Mouse (Mus musculus) cerebellum, adult 9-11 months (tissue): Measurements from ENCODE around the gene Ugt1a10.

Source experiments
- DNase-seq: peaks from one replicate; pipeline ENCODE4 v3.0.0; 2022

Gene Ugt1a10

DNA sequence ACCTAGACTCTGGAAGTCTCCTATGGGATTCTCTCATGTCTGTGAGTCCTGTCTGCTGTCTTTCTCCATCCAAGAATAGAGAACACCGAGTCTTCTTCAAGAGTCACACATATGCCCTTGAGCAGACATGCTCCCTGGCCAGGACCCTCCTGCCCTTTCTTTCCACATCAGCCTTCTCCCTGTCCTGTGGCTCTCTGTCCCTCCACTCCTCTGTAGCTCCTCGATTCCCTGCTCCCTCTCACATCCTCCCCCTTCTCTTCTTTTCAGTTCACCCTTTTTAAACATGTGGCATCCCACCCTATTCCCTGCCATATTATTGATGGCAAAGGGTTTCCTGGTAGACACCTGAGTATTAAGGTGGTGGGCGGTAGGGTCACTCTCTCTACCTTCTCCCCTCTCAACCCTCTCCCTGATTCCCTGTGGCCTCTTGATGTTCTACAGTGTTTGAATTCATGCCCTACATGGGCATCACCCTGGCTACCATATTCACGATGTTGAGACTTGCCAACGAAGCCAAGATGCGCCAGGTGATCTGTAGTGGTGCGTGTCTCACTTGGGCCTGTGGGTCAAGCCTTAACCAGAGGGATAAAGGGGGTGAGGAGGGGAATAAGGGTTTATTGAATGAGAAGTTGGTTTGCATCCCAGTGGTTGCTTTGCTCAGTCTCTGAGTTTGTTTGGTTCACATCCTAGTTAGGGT, 176.8 kb downstream of the Ugt1a10 start:
- DNase-seq: no peak

GRCm38 (mm10) chr1:88232664-88233380, 177.6 kb downstream of the Ugt1a10 start:
- no peak for DNase-seq

DNA sequence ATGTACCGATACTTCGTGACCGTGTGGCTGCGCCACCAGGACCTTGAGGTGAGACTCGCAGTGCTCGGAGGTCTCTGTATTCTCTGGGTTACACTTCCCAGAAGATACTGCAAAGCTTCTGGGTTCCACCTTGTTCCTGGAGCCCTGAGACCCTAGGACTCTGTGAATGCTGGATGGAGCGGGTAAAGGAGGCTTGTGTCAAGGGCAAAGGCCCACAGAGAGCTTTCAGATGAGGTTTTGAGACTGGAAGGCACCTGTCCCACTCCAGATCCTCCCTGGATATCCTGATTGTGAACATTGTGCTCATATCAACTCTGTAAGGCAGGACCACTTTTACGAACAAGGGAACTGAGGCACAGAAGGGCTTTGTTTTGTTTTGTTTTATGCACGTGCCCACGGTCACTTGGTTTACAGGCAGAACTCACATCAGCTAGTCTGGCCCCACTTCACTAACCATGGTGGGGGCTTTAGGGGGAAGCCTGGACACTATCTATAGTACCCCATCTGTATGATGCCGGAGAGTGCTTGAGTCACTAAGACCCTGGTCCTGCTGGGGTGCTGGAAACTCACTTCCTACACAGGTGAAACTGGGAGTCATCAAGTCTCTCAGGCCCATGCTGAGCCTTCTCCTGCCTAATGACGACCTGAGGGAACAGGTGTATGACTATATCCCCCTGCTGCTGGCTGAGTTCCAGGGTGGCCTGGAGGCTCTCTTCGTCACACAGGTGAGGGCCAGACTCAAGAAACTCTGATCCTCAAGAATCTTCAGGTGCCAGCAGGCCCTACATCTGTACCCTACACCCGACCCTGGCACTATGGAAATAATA, 178.4 kb downstream of the Ugt1a10 start:
- no peak for DNase-seq

DNA sequence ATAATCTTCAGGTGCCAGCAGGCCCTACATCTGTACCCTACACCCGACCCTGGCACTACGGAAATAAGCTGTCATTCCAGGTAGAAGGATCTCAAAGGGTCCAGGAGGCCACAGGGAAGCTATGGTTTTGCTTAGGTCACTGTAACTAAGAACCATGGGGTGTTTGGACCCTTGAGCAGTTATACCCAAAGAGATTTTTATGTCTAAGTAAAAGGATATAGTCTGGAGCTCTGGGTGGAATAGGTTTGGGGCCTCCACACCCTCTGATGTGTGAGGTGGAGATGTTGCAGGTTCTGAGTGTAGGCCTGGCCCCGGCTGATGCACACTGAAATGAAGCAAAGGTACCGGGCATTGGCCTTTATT, 179.0 kb downstream of the Ugt1a10 start:
- DNase-seq: no peak

DNA sequence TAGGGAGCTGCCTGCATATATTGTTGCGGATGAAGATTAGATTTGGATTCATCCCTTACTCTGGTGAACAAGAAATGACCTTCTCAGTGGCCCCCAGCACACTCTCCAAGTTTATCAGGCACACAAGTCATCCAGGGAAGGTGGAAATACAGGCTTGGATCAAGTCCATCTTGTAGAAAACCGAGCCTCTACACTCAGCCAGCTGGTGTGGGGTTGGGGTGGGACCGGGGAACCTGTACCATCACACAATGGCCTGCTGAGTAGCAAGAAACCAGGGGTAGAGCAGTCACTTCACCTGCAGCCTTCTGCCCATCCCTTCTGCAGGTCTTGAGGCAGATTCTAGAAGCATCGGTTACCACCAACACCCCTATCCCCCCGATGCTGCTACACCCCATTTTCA, 179.5 kb downstream of the Ugt1a10 start:
- no peak for DNase-seq

DNA sequence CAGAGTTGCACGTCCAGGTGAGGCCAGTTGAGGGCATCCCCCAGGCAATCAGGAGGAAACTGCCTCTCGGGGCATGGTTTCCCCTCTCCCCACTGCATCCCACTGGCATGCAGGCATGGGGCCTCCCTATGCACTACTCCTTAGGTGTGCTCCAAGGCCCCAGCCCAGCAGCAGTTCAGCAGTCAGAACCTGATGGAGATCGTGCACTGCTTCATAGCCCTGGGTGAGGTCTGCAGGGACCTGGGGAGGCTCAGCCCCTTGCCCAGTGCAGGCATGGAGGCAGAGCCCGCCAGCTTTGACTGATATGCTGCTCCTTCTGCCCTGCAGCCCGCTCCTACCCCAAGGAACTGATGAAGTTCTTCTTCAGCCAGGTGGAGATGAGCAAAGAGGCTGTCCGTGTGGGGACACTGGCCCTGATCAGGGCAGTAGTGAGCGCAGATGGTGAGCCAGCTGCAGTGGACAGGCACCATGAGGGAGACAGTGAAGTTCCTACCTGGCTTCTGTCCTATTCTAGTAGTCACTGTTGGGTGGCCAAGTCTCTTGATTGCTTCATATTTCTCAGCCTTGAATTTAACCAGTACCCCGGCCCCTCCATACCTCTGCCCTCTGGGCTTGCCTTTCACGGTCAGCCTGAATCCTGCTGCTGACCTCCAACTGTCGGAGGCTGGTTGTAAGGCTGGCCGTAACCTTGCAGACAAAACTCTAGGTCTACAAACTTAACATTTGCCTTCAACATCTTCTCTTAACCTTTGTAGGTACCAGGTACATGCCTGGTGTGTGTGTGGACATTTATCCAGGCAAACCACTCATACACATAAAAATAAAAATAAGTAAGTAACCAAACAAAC, 180.1 kb downstream of the Ugt1a10 start:
- no peak for DNase-seq

GRCm38 (mm10) chr1:88235894-88236415, 180.8 kb downstream of the Ugt1a10 start:
- DNase-seq: no peak

GRCm38 (mm10) chr1:88237311-88237710, 182.1 kb downstream of the Ugt1a10 start:
- DNase-seq: no peak

DNA sequence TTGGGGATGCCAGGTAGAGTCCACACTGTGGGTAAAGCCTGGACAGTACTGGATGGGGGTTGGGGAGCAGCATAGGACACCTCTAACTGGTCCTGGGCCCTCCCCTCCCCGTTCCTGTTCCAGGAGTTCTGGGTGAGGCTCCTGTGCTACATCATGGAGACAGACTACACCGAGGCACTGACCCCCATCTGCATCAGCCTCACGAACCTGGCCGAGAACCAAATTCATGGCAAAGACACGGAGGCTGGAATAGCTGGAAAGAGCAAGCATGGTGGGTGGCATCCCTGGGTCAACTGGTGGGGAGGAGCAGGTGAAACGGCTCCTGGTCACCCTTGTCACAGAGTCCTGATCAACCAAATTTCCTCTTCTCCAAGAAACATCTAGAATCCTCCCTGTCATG, 183.6 kb downstream of the Ugt1a10 start:
- no peak for DNase-seq

DNA sequence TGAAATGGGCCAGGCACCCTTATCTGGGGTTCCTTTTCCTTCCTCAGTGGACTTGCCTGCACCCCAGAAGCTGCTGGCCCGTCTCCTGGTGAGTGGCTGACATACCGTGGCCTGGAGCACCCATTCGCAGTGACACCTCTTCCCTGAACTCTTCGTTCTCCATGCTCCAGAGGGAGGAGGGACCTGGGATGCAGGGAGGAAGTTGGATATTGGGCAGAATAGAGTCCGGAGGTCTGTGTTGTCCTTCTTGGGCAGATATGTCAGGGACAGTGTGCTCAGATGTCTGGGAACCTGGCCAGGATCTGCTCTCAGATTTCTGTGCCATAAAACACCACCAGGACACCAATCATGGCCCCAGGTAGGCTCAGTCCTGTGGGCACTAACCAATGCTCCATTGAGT, 184.9 kb downstream of the Ugt1a10 start:
- no peak for DNase-seq

DNA sequence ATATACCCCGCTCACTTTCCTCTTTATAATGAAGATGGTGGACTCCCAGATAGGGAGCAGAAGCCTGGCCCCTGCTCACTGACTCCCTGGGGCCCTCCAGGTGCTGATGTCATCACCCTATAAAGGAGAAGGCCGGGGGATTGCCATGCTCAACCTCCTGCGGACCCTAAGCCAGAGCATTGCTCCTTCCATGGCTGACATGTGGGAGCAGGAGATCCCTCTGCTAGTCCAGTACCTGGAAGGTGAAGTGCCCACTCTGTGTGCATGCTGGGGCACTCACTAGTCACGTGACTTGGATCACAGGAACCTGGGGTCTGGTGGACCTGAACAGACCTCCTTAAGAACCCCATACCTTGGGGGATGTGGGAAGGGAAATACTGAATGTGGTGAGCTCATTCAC, 185.4 kb downstream of the Ugt1a10 start:
- DNase-seq: no peak

GRCm38 (mm10) chr1:88243861-88244260, 188.7 kb downstream of the Ugt1a10 start:
- no peak for DNase-seq

DNA sequence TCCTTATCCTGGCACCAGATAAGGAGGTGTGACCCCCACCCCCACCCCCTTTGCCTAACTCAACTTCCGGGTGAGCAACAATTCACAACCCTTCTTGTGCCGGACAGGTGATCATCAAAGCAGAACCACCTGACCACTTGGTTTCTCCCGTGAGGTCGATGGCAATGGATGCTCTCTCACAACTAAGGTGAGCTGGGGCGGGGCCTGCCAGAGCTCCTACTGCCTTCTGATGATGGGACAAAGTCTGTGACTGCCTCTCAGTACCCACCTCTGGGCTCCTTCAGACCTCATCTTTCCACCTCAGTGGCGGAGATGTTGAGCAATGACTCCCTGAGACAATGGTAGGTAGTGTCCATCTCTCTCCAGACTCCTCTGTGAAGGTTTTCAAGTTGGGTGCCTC, 190.7 kb downstream of the Ugt1a10 start:
- DNase-seq: no peak

DNA sequence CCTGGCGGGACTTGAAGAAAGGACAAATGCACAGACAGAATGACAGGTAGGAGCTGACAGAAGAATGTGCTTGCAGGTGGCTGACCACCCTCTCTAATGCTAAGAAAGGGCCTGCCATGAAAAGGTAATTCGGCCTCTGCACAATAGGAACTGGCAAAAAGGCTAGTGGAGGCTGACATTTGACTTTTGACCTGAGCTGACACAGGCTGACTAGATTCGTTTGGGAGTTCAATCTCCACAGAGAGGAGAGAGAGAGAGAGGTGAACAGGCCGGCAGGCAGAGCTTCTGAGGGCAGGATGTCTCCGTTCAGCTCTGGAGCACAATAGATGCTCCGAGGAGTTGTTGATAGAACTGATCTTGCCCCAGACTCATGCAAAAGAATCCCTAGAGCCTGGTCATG, 191.2 kb downstream of the Ugt1a10 start:
- no peak for DNase-seq

DNA sequence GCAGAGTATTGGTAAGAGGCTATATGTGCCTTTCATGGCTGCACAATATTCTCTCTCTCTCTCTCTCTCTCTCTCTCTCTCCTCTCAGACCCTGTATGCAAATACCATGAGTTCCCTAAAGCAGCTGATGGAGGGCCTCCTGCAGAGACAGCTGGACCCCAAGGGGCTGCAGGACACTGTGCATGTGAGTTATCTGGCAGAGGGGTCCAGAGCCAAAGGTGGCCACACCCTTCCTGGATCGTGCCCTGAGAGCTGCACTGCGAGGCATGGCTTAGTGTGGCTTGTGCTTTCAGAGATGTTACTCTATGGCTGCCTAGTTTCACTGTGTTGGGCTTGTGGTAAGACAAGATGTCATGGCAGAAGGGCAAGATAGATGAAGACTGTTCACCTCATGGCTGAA, 192.5 kb downstream of the Ugt1a10 start:
- DNase-seq: no peak

GRCm38 (mm10) chr1:88248658-88249057, 193.5 kb downstream of the Ugt1a10 start:
- no peak for DNase-seq

- DNase-seq: no peak
These were observed 194.4 kb downstream of the Ugt1a10 start for GRCm38 (mm10) chr1:88249596-88249995.

GRCm38 (mm10) chr1:88250023-88250422, 194.8 kb downstream of the Ugt1a10 start:
- no peak for DNase-seq

- no peak for DNase-seq
These were observed 197.9 kb downstream of the Ugt1a10 start for GRCm38 (mm10) chr1:88253106-88253505.

- no peak for DNase-seq
These were observed 198.4 kb downstream of the Ugt1a10 start for GRCm38 (mm10) chr1:88253540-88253939.

DNA sequence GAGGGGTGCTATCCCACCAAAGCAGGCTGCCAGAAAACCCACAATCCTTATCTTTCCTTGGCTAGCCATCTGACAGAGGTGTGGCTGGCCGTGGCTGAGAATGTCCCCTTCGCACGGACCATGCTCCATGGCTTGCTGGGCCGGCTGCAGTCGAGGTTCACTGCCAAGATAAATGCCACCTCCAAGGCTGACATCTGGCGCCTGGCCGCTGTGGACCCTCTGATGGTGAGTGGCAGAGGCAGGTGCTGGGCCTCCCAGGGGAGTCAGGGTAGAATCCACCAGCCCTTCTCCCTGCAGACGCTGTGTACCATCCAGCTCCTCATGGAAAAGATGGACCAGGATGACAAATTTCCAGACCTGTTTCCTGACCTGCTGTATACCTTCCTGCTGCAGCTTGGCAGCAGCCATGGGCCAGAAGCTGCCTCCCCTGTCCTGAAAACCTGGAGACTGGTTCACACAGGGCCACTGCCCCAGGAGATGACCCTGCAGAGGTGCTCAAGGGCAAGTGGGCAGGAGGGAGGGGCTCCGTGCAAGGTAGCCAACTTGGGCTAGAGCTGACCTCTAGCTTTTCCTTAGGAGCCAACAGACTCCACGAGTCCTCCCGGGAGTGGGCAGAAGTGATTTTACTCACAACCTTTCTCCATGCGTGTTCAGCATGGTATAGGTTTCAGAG, 199.7 kb downstream of the Ugt1a10 start:
- DNase-seq: peak; percentile 47

DNA sequence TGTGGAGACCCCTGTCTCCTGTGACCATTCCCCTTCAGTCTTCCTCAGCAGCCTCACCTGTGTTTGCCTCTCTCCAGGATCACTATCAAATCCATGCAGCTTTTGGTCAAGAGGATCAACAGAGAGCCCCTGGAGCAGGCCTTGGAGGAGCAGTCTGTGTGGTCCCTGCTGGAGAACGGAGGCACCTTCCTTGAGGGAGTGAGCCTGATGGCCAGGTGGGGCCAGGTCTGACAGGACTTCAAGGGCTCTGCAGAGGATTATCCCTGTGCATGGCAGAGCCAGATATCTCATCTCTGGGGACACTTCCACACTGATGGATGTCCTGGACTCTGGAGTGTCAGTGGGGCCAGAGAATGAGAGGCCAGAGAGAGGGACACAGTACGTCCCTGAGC, 200.3 kb downstream of the Ugt1a10 start:
- DNase-seq: no peak
